Mouse (Mus musculus): ENCODE results near the gene Arid3a. TPM values are rescaled to one million over a fixed set of nuclear protein-coding genes. Genes with fewer than 3 reads are reported as not detected.
"Not testable (repeated sequence)": the region's sequence is repeated elsewhere in the genome, so short reads cannot be mapped to it uniquely, and the experiment has no call there.

Gene Arid3a
- polyA plus RNA-seq, 1 experiment = 27.6 TPM

DNA sequence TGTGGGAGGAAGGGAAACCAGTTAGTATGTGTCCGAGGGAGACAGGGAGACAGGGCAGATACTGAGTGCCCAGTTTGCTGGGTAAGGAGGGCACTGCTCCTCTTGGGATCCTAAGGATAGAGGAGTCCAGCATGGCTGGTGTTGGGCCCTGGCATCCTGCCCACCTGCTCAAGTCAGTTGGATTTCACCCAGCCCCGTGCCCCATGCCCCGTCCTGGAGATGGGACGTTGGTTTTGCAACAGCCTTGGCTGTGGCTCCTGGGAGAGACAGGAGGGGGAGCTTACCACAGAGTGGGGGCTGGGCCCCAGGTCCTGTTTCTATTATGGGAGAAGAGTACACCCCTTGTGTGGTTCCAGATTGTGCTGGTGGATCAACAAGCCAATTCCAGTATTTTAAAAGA lies 42.4 kb upstream of the Arid3a start:
- Histone ChIP-seq H3K4me3 (replicated peaks; ENCODE audit: control insufficient read depth, low read depth, low read length) (no peak overlapping the region), H3K4me1 (ENCODE audit: control insufficient read depth, insufficient read depth, low read length) (peaks cover 12% of the 10 kb centered on the region; the same call in 1 of the 2 replicates), H3K27ac (ENCODE audit: control insufficient read depth, insufficient read depth, low read depth, low read length, poor library complexity) (no peak overlapping the region)
- TF ChIP-seq CTCF (IDR thresholded peaks at IDR 0.05; ENCODE audit: control insufficient read depth, insufficient read depth, low read length) (no peak), POLR2A (IDR thresholded peaks at IDR 0.05; ENCODE audit: borderline replicate concordance, control insufficient read depth, low read depth, low read length) (no peak)
- WGBS = 11% methylated on average over 4 of the region's 4 CpGs

- Histone ChIP-seq H3K4me1 (ENCODE audit: control insufficient read depth, insufficient read depth, low read length) (peaks cover 12% of the 10 kb centered on the region; the same call in 1 of the 2 replicates), H3K27ac (ENCODE audit: control insufficient read depth, insufficient read depth, low read depth, low read length, poor library complexity) (peak overlapping the region; percentile 21; the same call in 1 of the 2 replicates)
- 27% methylated on average over 3 of the region's 3 CpGs for WGBS
- not testable (repeated sequence) for H3K4me3 ChIP-seq (replicated peaks; ENCODE audit: control insufficient read depth, low read depth, low read length)
These were observed 41.9 kb upstream of the Arid3a start for GRCm38 (mm10) chr10:79884938-79885337.

DNA sequence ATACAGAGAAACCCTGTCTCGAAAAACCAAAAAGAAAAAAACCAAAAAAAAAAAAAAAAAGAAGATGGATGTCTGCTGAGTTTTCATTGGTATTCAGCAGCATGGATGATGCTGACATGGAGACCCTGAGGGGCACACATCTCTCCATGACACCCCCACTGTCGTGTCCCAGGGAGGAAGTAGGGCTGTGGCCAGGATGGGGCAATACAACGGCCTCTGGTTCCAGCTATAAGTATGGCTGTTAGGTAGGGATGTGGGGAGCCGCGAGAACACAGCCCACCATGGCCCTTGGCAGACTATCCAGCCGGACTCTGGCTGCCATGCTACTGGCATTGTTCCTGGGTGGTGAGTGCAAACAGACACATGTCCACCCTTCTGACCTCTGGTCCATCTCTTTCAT lies 40.8 kb upstream of the Arid3a start, which contains the start of gene Elane:
TSS of gene Elane (plus strand) at position 194 of the 400 bp plus-strand sequence.
- 21% methylated on average over 6 of the region's 6 CpGs for WGBS
- Histone ChIP-seq H3K4me3 (replicated peaks; ENCODE audit: control insufficient read depth, low read depth, low read length) (peak within 1 kb of the TSS; percentile 12), H3K27ac (ENCODE audit: control insufficient read depth, insufficient read depth, low read depth, low read length, poor library complexity) (peak within 1 kb of the TSS; percentile 21; the same call in 1 of the 2 replicates), H3K4me1 (ENCODE audit: control insufficient read depth, insufficient read depth, low read length) (peaks cover 6% of the 10 kb centered on the region; the same call in 1 of the 2 replicates)
- no peak for TF ChIP-seq CTCF (IDR thresholded peaks at IDR 0.05; ENCODE audit: control insufficient read depth, insufficient read depth, low read length)

GRCm38 (mm10) chr10:79886611-79887010 lies 40.2 kb upstream of the Arid3a start:
- WGBS = 55% methylated on average over 8 of the region's 8 CpGs
- no peak for TF ChIP-seq CTCF (IDR thresholded peaks at IDR 0.05; ENCODE audit: control insufficient read depth, insufficient read depth, low read length)
- no peak for TF ChIP-seq POLR2A (IDR thresholded peaks at IDR 0.05; ENCODE audit: borderline replicate concordance, control insufficient read depth, low read depth, low read length)
- Histone ChIP-seq H3K4me3 (replicated peaks; ENCODE audit: control insufficient read depth, low read depth, low read length) (peak overlapping the region; percentile 12), H3K27ac (ENCODE audit: control insufficient read depth, insufficient read depth, low read depth, low read length, poor library complexity) (no peak overlapping the region), H3K4me1 (ENCODE audit: control insufficient read depth, insufficient read depth, low read length) (peaks cover 6% of the 10 kb centered on the region; the same call in 1 of the 2 replicates)

DNA sequence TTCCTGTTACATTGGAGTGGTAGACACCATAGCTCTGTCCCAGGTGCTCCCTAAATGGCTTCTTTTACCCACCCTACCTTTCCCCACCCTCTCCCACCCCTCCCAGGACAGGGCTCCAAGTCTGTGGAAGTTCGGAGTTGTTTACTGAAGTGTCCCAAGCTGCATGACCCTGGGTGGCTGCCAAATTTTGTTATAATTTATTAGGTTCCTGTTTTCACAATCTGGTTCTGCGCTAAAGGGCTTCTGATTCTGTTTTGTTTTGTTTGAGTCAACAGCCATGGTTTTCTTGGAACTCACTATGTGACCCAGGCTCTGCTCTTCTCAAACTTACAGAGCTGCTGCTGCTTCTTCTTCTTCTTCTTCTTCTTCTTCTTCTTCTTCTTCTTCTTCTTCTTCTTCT lies 37.5 kb upstream of the Arid3a start:
- Histone ChIP-seq H3K27ac (ENCODE audit: control insufficient read depth, insufficient read depth, low read depth, low read length, poor library complexity) (no peak overlapping the region), H3K4me1 (ENCODE audit: control insufficient read depth, insufficient read depth, low read length) (peaks cover 4% of the 10 kb centered on the region; the same call in 1 of the 2 replicates), H3K4me3 (replicated peaks; ENCODE audit: control insufficient read depth, low read depth, low read length) (no peak overlapping the region)
- TF ChIP-seq POLR2A (IDR thresholded peaks at IDR 0.05; ENCODE audit: borderline replicate concordance, control insufficient read depth, low read depth, low read length) = no peak
- no peak for TF ChIP-seq CTCF (IDR thresholded peaks at IDR 0.05; ENCODE audit: control insufficient read depth, insufficient read depth, low read length)
- WGBS = 7% methylated on average over 2 of the region's 2 CpGs

- no peak within 1 kb of the TSS for H3K27ac ChIP-seq (ENCODE audit: control insufficient read depth, insufficient read depth, low read depth, low read length, poor library complexity)
- no peak within 1 kb of the TSS for H3K4me3 ChIP-seq (replicated peaks; ENCODE audit: control insufficient read depth, low read depth, low read length)
- TF ChIP-seq CTCF (IDR thresholded peaks at IDR 0.05; ENCODE audit: control insufficient read depth, insufficient read depth, low read length) = no peak
- no peak for TF ChIP-seq POLR2A (IDR thresholded peaks at IDR 0.05; ENCODE audit: borderline replicate concordance, control insufficient read depth, low read depth, low read length)
- peaks cover 1% of the 10 kb centered on the region; the same call in 1 of the 2 replicates for H3K4me1 ChIP-seq (ENCODE audit: control insufficient read depth, insufficient read depth, low read length)
- WGBS = 66% methylated on average over 5 of the region's 5 CpGs
These were observed 36.2 kb upstream of the Arid3a start, which contains the start of gene Cfd for GRCm38 (mm10) chr10:79890670-79891069. Gene Cfd, plus strand, starts transcription at chr10:79890853.

DNA sequence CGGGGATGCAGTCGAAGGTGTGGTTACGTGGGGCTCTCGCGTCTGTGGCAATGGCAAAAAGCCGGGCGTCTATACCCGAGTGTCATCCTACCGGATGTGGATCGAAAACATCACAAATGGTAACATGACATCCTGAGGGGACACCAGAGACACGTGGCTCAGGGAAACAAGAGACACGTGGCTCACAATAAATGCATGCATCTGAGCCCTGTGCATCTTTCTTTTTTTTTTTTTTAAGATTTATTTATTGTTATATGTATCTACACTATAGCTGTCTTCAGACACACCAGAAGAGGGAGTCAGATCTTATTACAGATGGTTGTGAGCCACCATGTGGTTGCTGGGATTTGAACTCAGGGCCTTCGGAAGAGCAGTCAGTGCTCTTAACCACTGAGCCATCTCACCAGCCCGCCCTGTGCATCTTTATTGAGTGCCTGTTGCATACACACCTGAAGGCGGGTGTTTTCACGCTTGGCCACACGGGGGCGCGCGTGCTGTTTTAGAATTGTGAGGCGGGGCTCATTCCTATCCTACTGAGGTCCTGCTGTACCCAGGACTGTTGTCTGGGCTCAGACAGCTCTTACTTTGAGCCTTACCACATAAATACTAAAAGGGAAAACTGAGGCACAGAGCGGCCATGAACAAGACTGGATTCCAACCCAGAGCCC lies 34.3 kb upstream of the Arid3a start:
- WGBS = 44% methylated on average over 22 of the region's 22 CpGs
- H3K27ac ChIP-seq (ENCODE audit: control insufficient read depth, insufficient read depth, low read depth, low read length, poor library complexity); H3K4me3 ChIP-seq (replicated peaks; ENCODE audit: control insufficient read depth, low read depth, low read length); H3K4me1 ChIP-seq (ENCODE audit: control insufficient read depth, insufficient read depth, low read length): not testable (repeated sequence)
- TF ChIP-seq CTCF (IDR thresholded peaks at IDR 0.05; ENCODE audit: control insufficient read depth, insufficient read depth, low read length) = peak; percentile 88

DNA sequence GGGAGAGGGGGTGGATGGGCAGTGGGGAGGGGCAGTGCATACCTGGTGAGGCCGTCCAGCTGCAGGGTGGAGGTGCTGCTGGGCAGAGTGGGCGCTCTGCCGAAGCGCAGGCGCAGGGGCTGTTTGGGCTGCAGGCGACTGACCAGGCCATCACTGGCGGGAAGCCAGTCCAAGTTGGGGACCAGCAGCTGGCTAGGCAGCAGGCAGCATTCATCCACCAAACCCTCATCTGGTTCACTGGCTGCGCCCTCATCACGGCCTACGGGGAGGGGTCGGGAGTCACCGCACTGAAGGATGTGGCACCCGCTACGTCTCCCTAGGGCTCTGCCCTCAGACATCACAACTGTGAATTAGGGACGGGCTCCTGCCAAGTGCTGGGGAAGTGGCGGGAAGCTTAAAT lies 30.5 kb upstream of the Arid3a start:
- Histone ChIP-seq H3K27ac (ENCODE audit: control insufficient read depth, insufficient read depth, low read depth, low read length, poor library complexity) (no peak overlapping the region), H3K4me1 (ENCODE audit: control insufficient read depth, insufficient read depth, low read length) (no peaks in the 10 kb centered on the region)
- 92% methylated on average over 16 of the region's 16 CpGs for WGBS

GRCm38 (mm10) chr10:79896814-79897213 lies 30.0 kb upstream of the Arid3a start:
- 70% methylated on average over 13 of the region's 13 CpGs for WGBS
- Histone ChIP-seq H3K4me1 (ENCODE audit: control insufficient read depth, insufficient read depth, low read length) (no peaks in the 10 kb centered on the region), H3K4me3 (replicated peaks; ENCODE audit: control insufficient read depth, low read depth, low read length) (no peak overlapping the region)

More for the DNA sequence above, 30.5 kb upstream of the Arid3a start:
- TF ChIP-seq POLR2A (IDR thresholded peaks at IDR 0.05; ENCODE audit: borderline replicate concordance, control insufficient read depth, low read depth, low read length) (no peak), CTCF (IDR thresholded peaks at IDR 0.05; ENCODE audit: control insufficient read depth, insufficient read depth, low read length) (no peak)
- no peak overlapping the region for H3K4me3 ChIP-seq (replicated peaks; ENCODE audit: control insufficient read depth, low read depth, low read length)

More at GRCm38 (mm10) chr10:79896814-79897213, 30.0 kb upstream of the Arid3a start:
- no peak overlapping the region for H3K27ac ChIP-seq (ENCODE audit: control insufficient read depth, insufficient read depth, low read depth, low read length, poor library complexity)
- TF ChIP-seq CTCF (IDR thresholded peaks at IDR 0.05; ENCODE audit: control insufficient read depth, insufficient read depth, low read length) = no peak
- TF ChIP-seq POLR2A (IDR thresholded peaks at IDR 0.05; ENCODE audit: borderline replicate concordance, control insufficient read depth, low read depth, low read length) = no peak

Measured in bone marrow, adult 2 months (tissue).